Comparison of ENCODE assay signal across 1 mouse cellular context in the genomic region with DNA sequence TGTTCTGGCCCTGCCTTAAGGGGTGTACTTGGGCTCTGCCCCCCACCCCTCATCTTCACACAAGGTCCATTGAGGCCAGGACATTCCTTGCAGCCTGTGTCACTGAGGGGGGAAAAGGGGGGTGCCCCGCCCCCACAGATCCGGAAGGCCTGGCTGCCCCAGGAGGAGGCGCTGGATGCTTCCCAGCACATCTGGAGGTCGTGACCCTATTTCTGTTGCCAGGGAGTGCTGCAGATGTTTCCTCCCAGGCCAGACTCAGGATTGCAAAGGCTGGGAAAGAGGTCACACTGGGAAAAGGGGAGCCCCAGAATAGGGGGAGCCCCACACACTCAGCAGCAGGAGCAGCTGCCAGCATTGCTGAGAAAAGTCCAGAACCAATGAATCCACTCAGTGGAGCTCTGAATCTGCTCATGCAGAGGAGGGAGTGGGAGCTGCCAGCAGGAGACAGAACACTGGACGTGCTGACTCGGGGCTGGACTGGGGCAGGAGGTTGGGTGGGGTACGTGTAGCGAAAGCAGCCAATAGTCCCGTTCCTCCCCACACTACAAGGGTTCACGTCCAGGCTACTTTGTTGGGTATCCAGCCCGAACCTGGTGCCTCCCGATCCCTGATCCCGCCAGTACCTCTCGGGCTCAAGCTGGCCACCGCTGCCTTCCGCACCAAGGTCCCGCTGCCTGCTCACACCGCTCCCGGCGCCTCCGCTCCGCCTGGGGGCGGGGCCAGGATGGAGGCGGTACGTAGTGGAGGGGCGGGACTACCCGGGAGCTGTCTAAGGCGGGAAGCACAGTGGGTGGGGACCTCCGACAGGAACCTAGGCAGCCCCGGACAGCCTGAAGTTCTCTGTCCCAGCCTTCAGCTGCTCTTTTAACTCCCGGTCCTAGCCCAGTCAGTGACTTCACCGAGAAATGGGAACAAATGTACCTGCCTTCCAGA.
A peak's percentile ranks its signal among the peaks of the same experiment; 100 is the strongest.
TF ChIP-seq lines count a peak whose summit lies in the region.

TSS of gene Sipa1 (minus strand) at position 727 of the 933 bp plus-strand sequence.

TF ChIP-seq in MEL, 35 proteins besides CTCF, POLR2A, EP300 and RAD21 (continued from another document):
- TF ChIP-seq MXI1 (IDR thresholded peaks at IDR 0.05; ENCODE audit: low read depth, low read length) (0 out of 2 replicates have a peak, but pooled peaks have one; percentile 27), ZC3H11A (IDR thresholded peaks at IDR 0.05; ENCODE audit: low read depth, low read length) (no peak), MYC (IDR thresholded peaks at IDR 0.05; ENCODE audit: low read depth, low read length) (no peak), NELFE (IDR thresholded peaks at IDR 0.05; ENCODE audit: low read depth, low read length) (peak; percentile 65), USF1 (IDR thresholded peaks at IDR 0.05; ENCODE audit: low read depth, low read length) (no peak), MAFK (IDR thresholded peaks at IDR 0.05; ENCODE audit: borderline replicate concordance, low read depth, low read length) (no peak), SMC3 (IDR thresholded peaks at IDR 0.05; ENCODE audit: low read depth, low read length) (no peak), ELF1 (IDR thresholded peaks at IDR 0.05; ENCODE audit: low read depth, low read length) (no peak), JUND (IDR thresholded peaks at IDR 0.05; ENCODE audit: low read depth, low read length) (no peak), CHD2 (IDR thresholded peaks at IDR 0.05; ENCODE audit: low read length) (no peak), TBP (IDR thresholded peaks at IDR 0.05; ENCODE audit: low read depth, low read length) (peak; percentile 11; the same call in 1 of the 2 replicates), BHLHE40 (IDR thresholded peaks at IDR 0.05; ENCODE audit: borderline replicate concordance, low read depth, low read length) (no peak), ZMIZ1 (IDR thresholded peaks at IDR 0.05; ENCODE audit: low read depth, low read length) (peak; percentile 24; the same call in 1 of the 2 replicates), MAX (IDR thresholded peaks at IDR 0.05; ENCODE audit: low read length) (no peak), ETS1 (IDR thresholded peaks at IDR 0.05; ENCODE audit: low read depth, low read length) (no peak), HCFC1 (IDR thresholded peaks at IDR 0.05; ENCODE audit: low read depth, low read length) (no peak), GABPA (IDR thresholded peaks at IDR 0.05; ENCODE audit: low read depth, low read length) (no peak), MAZ (IDR thresholded peaks at IDR 0.05; ENCODE audit: low read depth, low read length) (no peak)
